Mouse (Mus musculus) liver, embryonic 14.5 days (tissue): ENCODE results near the gene Phldb3.

Experiments used
- CTCF ChIP-seq: IDR thresholded peaks from 2 replicates; pipeline ENCODE4 v1.5.1; 2016; ENCODE audit warnings: antibody characterized with exemption, low read depth, control low read depth
- EP300 ChIP-seq: IDR thresholded peaks from 2 replicates; pipeline ENCODE4 v1.6.1; 2016; ENCODE audit warnings: antibody characterized with exemption, low read depth

DNA sequence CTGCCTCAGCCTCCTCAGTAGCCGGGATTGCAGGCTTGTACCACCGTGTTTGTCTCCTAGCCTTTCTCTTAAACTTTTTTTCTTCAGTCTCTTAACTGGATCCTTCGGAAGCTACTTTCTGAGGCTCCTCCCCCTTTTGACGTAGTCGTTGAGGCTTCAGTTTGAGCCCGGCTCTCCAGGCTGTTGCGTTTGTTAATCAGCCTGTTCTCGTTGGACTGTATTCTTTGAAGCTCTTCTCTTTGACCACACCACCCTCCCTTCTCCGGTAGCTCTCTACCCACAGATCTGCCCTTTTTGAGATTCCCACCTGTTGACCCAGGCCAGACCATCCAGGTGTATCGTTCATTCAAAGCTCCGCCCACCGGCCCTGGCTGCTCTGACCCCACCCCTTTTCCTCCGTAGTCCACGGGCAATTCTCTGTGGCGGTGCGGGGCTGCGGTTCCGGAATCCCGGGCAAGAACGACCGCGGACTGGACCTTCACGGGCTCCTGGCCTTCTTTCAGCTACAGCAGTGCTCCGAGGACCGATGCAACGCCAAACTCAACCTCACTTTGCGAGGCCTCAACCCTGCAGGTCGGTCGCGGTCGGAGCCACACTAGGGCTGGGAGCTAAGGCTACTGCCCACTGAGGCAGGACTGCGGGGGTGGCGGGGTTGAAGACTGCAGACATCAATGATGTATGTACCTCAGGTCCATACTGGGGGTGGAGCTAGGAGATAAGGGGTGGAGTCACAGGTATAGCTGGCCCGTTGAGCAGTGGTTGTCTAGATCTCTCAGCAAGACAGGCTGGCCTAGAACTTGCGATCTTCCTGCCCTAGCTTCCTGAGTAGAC, 27.7 kb downstream of the Phldb3 start:
- no peak for TF ChIP-seq CTCF
- no peak for TF ChIP-seq EP300
